Mouse (Mus musculus) midbrain, embryonic 16.5 days (tissue): ENCODE results near the gene Klc3. TPM values are rescaled to one million over a fixed set of nuclear protein-coding genes. Genes with fewer than 3 reads are reported as not detected.

Source experiments
- ATAC-seq: fragments of 200-750 bp; cut with Nextera tagmentation; 2 replicates; pipeline ENCODE4 v1.8.0; 2017; ENCODE audit warnings: moderate TSS enrichment
- H3K27ac ChIP-seq: fragments of 300-500 bp; sonication (generic); 2 replicates; pipeline ENCODE4 v1.5.1; 2014; ENCODE audit warnings: mild to moderate bottlenecking, low read length, mixed read lengths
- H3K27me3 ChIP-seq: fragments of 300-500 bp; sonication (generic); 2 replicates; pipeline ENCODE4 v1.6.1; 2014; ENCODE audit warnings: low read depth, low read length, mixed read lengths; ENCODE audit not compliant: control insufficient read depth, insufficient read depth
- H3K36me3 ChIP-seq: fragments of 300-500 bp; sonication (generic); 2 replicates; pipeline ENCODE4 v1.6.1; 2014; ENCODE audit warnings: mild to moderate bottlenecking, low read length, moderate library complexity, mixed read lengths; ENCODE audit not compliant: control insufficient read depth, insufficient read depth
- H3K4me1 ChIP-seq: fragments of 300-500 bp; sonication (generic); 2 replicates; pipeline ENCODE4 v1.6.1; 2014; ENCODE audit warnings: mild to moderate bottlenecking, low read length, mixed read lengths; ENCODE audit not compliant: control insufficient read depth, insufficient read depth
- H3K4me2 ChIP-seq: fragments of 300-500 bp; sonication (generic); 2 replicates; pipeline ENCODE4 v1.6.1; 2014; ENCODE audit warnings: mild to moderate bottlenecking, low read length, mixed read lengths
- H3K4me3 ChIP-seq: fragments of 300-500 bp; sonication (generic); 2 replicates; pipeline ENCODE4 v1.5.1; 2014; ENCODE audit warnings: low read depth, mild to moderate bottlenecking, low read length, moderate library complexity, mixed read lengths
- H3K9ac ChIP-seq: fragments of 300-500 bp; sonication (generic); 2 replicates; pipeline ENCODE4 v1.6.1; 2014; ENCODE audit warnings: low read depth, low read length, mixed read lengths
- H3K9me3 ChIP-seq: fragments of 300-500 bp; sonication (generic); replicated peaks from 2 replicates; pipeline ENCODE4 v1.6.1; 2014; ENCODE audit warnings: mild to moderate bottlenecking, low read length, mixed read lengths; ENCODE audit not compliant: control insufficient read depth, poor library complexity, severe bottlenecking
- WGBS: fragments of 180-500 bp; shearing (Covaris S2); extraction: QIAGEN DNeasy Blood & Tissue Kit; methylation state at CpG from one replicate; pipeline ENCODE4 v1.1.7; 2014; 5-methylcytosine and 5-hydroxymethylcytosine counted together
- polyA plus RNA-seq: library from polyadenylated mRNA; unstranded; fragments of >200 nt; fragmentation: Nextera tagmentation; extraction: Ambion mirVana; gene quantifications from 2 replicates; pipeline ENCODE4 v1.2.1, GENCODE M21; 2015

Klc3 gene
- polyA plus RNA-seq, 1 experiment from 2014 or later, result 1.4 TPM

- under 1% methylated on average over 45 of the region's 45 CpGs for WGBS
- Histone ChIP-seq H3K36me3 (peaks cover 9% of the 10 kb centered on the region), H3K9ac (peak overlapping the region; percentile 73), H3K4me1 (peaks cover 12% of the 10 kb centered on the region), H3K27me3 (no peaks in the 10 kb centered on the region), H3K9me3 (no peaks in the 10 kb centered on the region), H3K27ac (peak overlapping the region; percentile 72), H3K4me3 (peak overlapping the region; percentile 73), H3K4me2 (peak overlapping the region; percentile 98)
- peak; percentile 69 for ATAC-seq
Observed at GRCm38 (mm10) chr7:19359892-19360641, 43.8 kb downstream of the Klc3 start.

GRCm38 (mm10) chr7:19359299-19359891 lies 44.5 kb downstream of the Klc3 start, which contains the start of the genes Cd3eap and Ppp1r13l:
Gene Cd3eap, minus strand, starts transcription at chr7:19359483.
Gene Ppp1r13l, plus strand, starts transcription at chr7:19359749.
- no peaks in the 10 kb centered on the region for H3K27me3 ChIP-seq
- H3K36me3 ChIP-seq, result peaks cover 10% of the 10 kb centered on the region
- no peaks in the 10 kb centered on the region for H3K9me3 ChIP-seq
- H3K4me1 ChIP-seq, result peaks cover 12% of the 10 kb centered on the region
- peak within 1 kb of the TSS; percentile 72 for H3K27ac ChIP-seq
- WGBS, result under 1% methylated on average over 31 of the region's 31 CpGs
- peak within 1 kb of the TSS; percentile 98 for H3K4me2 ChIP-seq
- ATAC-seq, result peak; percentile 85
- H3K9ac ChIP-seq, result peak within 1 kb of the TSS; percentile 73
- peak within 1 kb of the TSS; percentile 73 for H3K4me3 ChIP-seq

DNA sequence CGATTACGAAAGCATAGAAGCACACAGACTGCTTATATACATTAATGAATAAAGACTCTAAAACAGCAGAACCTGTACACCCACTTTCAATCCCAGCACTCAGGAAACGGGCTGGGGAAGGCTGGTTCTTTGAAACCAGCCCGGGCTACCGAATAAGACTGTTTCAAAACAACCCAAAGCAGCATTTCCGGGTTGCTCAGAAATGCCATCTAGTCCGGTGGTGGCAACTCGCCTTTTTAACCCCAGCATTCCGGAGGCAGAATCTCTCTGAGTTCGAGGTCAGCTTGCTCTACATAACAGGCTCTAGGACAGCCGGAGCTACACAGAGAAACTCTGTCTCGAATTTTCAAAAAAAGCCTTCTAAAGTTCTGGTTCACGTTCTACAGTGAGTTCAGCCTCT lies 45.3 kb downstream of the Klc3 start:
- H3K27me3 ChIP-seq, result no peaks in the 10 kb centered on the region
- no peaks in the 10 kb centered on the region for H3K9me3 ChIP-seq
- peak overlapping the region; percentile 73 for H3K4me3 ChIP-seq
- WGBS, result 24% methylated on average over 13 of the region's 13 CpGs
- H3K27ac ChIP-seq, result 0 out of 2 replicates have a peak overlapping the region, but pooled peaks have one; percentile 72
- no peak for ATAC-seq
- peaks cover 12% of the 10 kb centered on the region for H3K4me1 ChIP-seq
- peaks cover 14% of the 10 kb centered on the region for H3K36me3 ChIP-seq
- peak overlapping the region; percentile 73 for H3K9ac ChIP-seq
- H3K4me2 ChIP-seq, result peak overlapping the region; percentile 98

DNA sequence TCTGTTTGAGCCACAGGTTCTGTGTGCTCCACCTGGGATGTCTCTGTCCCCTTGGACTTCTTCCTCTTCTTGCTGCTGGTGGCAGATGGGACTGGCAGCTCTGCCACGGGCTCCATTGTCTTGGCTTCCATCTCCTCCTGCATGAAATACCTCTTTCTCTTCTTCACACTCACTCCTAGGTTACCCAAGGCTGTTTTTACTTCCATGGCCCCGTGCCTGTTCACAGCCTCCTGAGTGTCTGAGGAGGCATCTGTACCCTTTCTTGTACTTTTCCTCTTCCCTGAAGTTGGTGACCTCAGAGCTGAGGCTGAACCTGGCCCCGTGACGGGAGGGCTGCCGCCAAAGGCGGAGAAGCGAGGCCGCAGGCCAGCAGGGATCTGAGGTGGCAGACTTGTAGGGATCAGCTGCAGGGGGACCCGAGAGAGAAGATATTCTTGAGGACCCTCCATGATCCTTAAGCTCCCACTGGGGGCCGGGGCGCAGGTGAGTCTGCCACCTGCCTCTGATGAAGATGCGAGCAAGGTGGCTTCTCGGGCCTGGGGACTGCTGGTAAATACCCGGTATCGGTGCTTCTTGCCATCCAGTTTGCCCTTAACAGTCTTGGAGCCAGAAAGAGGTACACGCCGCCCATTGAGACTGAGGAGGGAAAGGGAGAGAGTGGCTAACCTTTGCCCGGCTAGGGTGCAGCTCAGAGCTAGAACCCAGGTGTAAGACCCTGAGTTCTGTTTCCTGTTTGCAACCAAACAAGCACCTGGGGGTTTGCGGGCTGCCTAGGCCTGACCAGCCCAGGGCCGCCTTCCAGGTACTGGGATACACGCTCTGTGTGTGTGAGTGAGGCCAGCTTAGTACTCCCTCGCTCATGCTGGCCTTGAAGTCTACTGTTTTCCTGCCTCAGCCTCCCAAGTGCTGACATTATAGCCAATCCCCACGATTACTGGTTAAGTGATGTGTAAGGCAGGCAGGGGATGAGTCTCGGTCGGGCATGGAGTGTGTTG lies 46.2 kb downstream of the Klc3 start:
- Histone ChIP-seq H3K4me3 (no peak overlapping the region), H3K27ac (no peak overlapping the region), H3K4me2 (peak overlapping the region; percentile 98; the same call in 1 of the 2 replicates), H3K9me3 (no peaks in the 10 kb centered on the region), H3K9ac (peak overlapping the region; percentile 73; the same call in 1 of the 2 replicates), H3K36me3 (peaks cover 20% of the 10 kb centered on the region), H3K27me3 (no peaks in the 10 kb centered on the region), H3K4me1 (peaks cover 12% of the 10 kb centered on the region)
- no peak for ATAC-seq
- 91% methylated on average over 25 of the region's 25 CpGs for WGBS

DNA sequence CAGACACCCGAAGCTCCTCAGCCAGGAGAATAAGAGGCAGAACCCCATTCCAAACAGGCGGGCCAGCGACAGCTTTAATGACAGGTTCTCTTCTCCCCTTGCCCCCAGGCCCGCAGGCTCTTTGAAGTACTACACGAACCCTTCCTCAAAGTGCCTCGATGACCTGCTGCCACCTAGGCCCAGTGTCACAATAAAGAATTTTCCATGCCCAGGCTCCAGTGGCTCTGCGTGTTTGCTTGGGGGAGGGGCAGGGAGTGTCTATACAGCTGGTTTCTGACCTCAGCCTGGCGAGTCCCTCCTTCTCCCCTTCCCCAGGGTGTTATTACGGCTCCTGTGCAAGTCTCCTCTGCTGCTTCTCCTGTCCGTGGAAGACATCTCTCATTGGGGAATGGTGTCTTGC lies 47.6 kb downstream of the Klc3 start:
- Histone ChIP-seq H3K4me2 (no peak overlapping the region), H3K27ac (no peak overlapping the region), H3K9me3 (no peaks in the 10 kb centered on the region), H3K9ac (no peak overlapping the region), H3K36me3 (peaks cover 23% of the 10 kb centered on the region), H3K4me3 (no peak overlapping the region), H3K4me1 (peaks cover 12% of the 10 kb centered on the region), H3K27me3 (no peaks in the 10 kb centered on the region)
- whole genome bisulfite sequencing, result 83% methylated on average over 10 of the region's 10 CpGs
- ATAC-seq, result no peak

DNA sequence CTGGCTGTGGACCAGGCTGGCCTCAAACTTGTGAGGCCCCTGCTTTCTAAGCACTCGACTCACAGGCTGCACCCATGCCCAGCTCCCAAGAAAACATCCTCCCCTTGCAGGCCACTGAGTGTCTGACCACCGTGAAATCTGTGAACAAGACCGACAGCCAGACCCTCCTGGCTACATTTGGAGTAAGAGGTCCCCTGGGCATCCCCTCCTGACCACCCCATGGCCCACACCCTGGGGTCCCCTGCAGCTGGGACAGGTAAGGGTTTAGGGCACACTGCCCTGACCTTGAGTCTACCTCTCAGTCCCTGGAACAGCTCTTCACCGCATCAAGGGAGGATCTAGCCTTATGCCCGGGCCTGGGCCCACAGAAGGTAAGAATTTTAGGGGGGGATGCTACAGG lies 48.9 kb downstream of the Klc3 start:
- H3K9ac ChIP-seq, result no peak overlapping the region
- 94% methylated on average over 5 of the region's 5 CpGs for WGBS
- no peak overlapping the region for H3K4me3 ChIP-seq
- H3K4me1 ChIP-seq, result peaks cover 10% of the 10 kb centered on the region
- no peak overlapping the region for H3K27ac ChIP-seq
- H3K4me2 ChIP-seq, result no peak overlapping the region
- ATAC-seq, result no peak
- peaks cover 27% of the 10 kb centered on the region for H3K36me3 ChIP-seq
- H3K27me3 ChIP-seq, result no peaks in the 10 kb centered on the region
- no peaks in the 10 kb centered on the region for H3K9me3 ChIP-seq

DNA sequence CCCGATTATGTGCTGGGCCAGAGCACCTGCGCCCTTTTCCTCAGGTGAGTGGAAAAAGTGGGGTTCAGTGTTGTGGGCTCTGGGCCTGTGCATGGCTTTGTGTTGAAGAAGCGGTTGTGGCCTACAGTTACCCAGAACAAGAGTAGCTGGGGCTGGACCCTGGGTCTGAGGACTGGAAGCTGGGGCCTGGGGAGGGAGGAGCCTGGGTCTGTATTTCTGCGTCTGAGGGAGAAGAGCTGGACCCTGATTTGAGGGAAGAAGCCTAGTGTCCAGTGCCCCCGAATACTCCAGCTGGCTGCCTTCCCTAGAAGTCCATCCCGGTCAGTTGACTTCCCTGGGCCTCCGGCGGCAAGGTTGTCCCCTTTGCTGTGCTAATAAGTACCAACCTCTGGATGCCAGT lies 53.7 kb downstream of the Klc3 start:
- Histone ChIP-seq H3K9me3 (no peaks in the 10 kb centered on the region), H3K9ac (no peak overlapping the region), H3K4me2 (no peak overlapping the region), H3K36me3 (peaks cover 20% of the 10 kb centered on the region), H3K27me3 (no peaks in the 10 kb centered on the region), H3K4me3 (no peak overlapping the region), H3K27ac (no peak overlapping the region), H3K4me1 (peaks cover 11% of the 10 kb centered on the region)
- WGBS, result 96% methylated on average over 8 of the region's 8 CpGs
- no peak for ATAC-seq

- Histone ChIP-seq H3K9ac (no peak overlapping the region), H3K4me2 (no peak overlapping the region), H3K36me3 (peaks cover 19% of the 10 kb centered on the region), H3K27me3 (no peaks in the 10 kb centered on the region), H3K4me3 (no peak overlapping the region), H3K4me1 (peaks cover 12% of the 10 kb centered on the region), H3K9me3 (no peaks in the 10 kb centered on the region), H3K27ac (no peak overlapping the region)
- WGBS, result 89% methylated on average over 13 of the region's 13 CpGs
- no peak for ATAC-seq
Observed at GRCm38 (mm10) chr7:19349188-19349915, 54.6 kb downstream of the Klc3 start.
